Mouse (Mus musculus) lung, embryonic 15.5 days (tissue): ENCODE measurements around the gene Moxd1. TPM values are rescaled to one million over a fixed set of nuclear protein-coding genes. Genes with fewer than 3 reads are reported as not detected.

Source experiments
- ATAC-seq: fragments of 200-750 bp; cut with Nextera tagmentation; 2 replicates; pipeline ENCODE4 v1.8.0; 2017; ENCODE audit warnings: moderate number of reproducible peaks, borderline replicate concordance; ENCODE audit not compliant: low FRiP score, low TSS enrichment; ENCODE audit errors: extremely low read depth
- H3K27ac ChIP-seq: fragments of 300-500 bp; sonication (generic); 2 replicates; pipeline ENCODE4 v1.5.1; 2015; ENCODE audit warnings: moderate library complexity, mild to moderate bottlenecking, inconsistent platforms
- H3K27me3 ChIP-seq: fragments of 300-500 bp; sonication (generic); 2 replicates; pipeline ENCODE4 v1.6.1; 2015; ENCODE audit warnings: inconsistent platforms
- H3K36me3 ChIP-seq: fragments of 300-500 bp; sonication (generic); 2 replicates; pipeline ENCODE4 v1.6.1; 2015; ENCODE audit warnings: inconsistent platforms
- H3K4me1 ChIP-seq: fragments of 300-500 bp; sonication (generic); 2 replicates; pipeline ENCODE4 v1.6.1; 2015; ENCODE audit warnings: inconsistent platforms
- H3K4me2 ChIP-seq: fragments of 300-500 bp; sonication (generic); 2 replicates; pipeline ENCODE4 v1.6.1; 2015; ENCODE audit warnings: inconsistent platforms, mild to moderate bottlenecking, moderate library complexity
- H3K4me3 ChIP-seq: fragments of 300-500 bp; sonication (generic); 2 replicates; pipeline ENCODE4 v1.5.1; 2015; ENCODE audit warnings: mild to moderate bottlenecking, inconsistent platforms
- H3K9ac ChIP-seq: fragments of 300-500 bp; sonication (generic); 2 replicates; pipeline ENCODE4 v1.6.1; 2015; ENCODE audit warnings: inconsistent platforms
- H3K9me3 ChIP-seq: fragments of 300-500 bp; sonication (generic); 2 replicates; pipeline ENCODE4 v1.6.1; 2016; ENCODE audit warnings: inconsistent platforms
- WGBS: fragments of 180-500 bp; shearing (Covaris S2); methylation state at CpG from one replicate; pipeline ENCODE4 v1.1.7; 2015; 5-methylcytosine and 5-hydroxymethylcytosine counted together
- polyA plus RNA-seq: library from polyadenylated mRNA; unstranded; fragments of >200 nt; fragmentation: Nextera tagmentation; extraction: Ambion mirVana; gene quantifications from 2 replicates; pipeline ENCODE4 v1.2.1, GENCODE M21; 2015

The Moxd1 gene
- polyA plus RNA-seq, 1 experiment from 2014 or later: 6.7 TPM

DNA sequence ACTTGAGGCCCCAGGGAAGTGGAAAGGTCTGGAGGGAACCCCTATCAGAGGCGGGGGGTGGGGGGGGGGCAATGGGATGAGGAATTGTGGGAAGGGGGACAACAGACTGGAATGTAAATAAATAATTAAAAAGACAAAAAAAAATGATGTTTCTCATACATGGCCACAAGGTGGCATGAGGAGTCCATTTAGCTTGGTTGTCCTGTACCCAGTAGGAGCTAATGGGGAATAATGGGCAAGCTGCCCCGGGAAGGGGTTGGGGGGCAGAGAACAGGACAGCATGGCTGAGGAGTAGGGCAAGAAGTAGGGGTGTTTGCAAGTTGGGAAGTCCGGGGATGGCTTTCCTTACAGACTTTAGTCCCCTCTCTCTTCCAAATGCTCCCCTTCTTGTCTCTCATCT is 109.5 kb downstream of the Moxd1 start:
- H3K36me3 ChIP-seq: no peaks in the 10 kb centered on the region
- H3K4me2 ChIP-seq: no peak overlapping the region
- H3K9me3 ChIP-seq: no peaks in the 10 kb centered on the region
- H3K4me1 ChIP-seq: no peaks in the 10 kb centered on the region
- WGBS: 48% methylated on average over 3 of the region's 3 CpGs
- no peak overlapping the region for H3K27ac ChIP-seq
- no peaks in the 10 kb centered on the region for H3K27me3 ChIP-seq
- no peak overlapping the region for H3K9ac ChIP-seq
- no peak for ATAC-seq
- H3K4me3 ChIP-seq: no peak overlapping the region

DNA sequence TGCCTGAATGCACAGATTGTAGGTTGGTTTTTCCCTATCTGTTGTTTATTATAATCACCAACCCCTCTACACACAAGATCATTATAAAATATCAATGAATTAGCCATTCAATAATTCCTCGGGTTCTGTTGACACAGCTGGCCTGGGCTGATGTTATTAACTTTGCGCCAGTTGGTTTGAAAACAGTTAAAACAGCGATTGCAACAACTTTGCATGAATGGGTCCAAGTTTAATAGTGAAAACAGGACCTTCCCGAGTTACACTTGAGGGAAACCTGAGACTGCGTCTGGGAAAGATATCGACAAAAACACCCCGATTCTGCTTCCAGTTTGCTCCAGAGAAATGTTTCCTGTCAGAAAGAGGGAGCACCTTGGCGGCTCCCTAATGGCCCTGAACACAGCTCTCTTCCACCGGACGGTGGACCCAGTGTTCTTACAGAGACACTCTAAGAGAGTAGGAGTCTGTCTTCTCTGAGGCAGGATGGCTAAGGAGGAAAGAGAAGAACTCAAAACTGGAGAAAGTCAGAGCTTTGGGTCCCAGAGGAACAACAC is 116.4 kb downstream of the Moxd1 start:
- Histone ChIP-seq H3K27me3 (no peaks in the 10 kb centered on the region), H3K4me3 (no peak overlapping the region), H3K9me3 (no peaks in the 10 kb centered on the region), H3K27ac (no peak overlapping the region), H3K36me3 (no peaks in the 10 kb centered on the region), H3K4me2 (no peak overlapping the region), H3K9ac (no peak overlapping the region), H3K4me1 (peaks cover 10% of the 10 kb centered on the region)
- no peak for ATAC-seq
- WGBS: 78% methylated on average over 10 of the region's 10 CpGs

DNA sequence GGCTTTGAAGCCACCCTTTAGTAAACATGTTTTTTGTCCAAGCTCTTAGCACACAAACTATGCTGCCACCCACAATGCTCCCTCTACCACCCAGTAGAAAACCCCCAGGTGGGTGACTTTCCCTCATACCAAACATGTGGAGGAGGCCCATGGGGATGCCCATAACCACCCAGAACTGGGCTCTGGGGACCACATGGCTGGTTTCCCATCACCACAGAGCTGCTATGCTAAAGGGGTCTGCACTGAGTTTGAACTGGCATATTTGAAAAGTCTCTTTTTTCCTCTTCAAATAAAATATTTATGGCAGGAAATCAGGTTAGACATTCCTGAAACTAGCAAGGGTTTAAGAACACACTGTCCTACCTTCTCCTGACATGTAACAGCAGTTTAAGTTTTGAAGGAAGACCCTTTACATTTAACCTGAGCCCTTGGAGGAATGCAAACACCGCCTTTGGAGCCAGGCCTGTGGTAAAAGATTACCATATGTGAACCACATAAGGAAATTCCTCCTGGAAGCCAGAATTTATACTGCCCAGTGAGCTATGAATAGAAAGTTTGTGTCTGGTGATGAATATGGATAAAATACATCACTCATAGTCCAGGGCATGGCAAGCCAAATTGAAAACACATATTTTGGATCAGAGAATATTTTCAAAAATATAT is 117.4 kb downstream of the Moxd1 start:
- Histone ChIP-seq H3K27me3 (no peaks in the 10 kb centered on the region), H3K27ac (no peak overlapping the region), H3K4me3 (no peak overlapping the region), H3K9ac (no peak overlapping the region), H3K4me1 (peaks cover 10% of the 10 kb centered on the region), H3K9me3 (no peaks in the 10 kb centered on the region), H3K4me2 (no peak overlapping the region), H3K36me3 (no peaks in the 10 kb centered on the region)
- 39% methylated on average over 1 of the region's 1 CpGs for WGBS
- no peak for ATAC-seq

GRCm38 (mm10) chr10:24341214-24341589 is 117.9 kb downstream of the Moxd1 start:
- no peak for ATAC-seq
- Histone ChIP-seq H3K27ac (no peak overlapping the region), H3K36me3 (no peaks in the 10 kb centered on the region), H3K4me1 (peaks cover 10% of the 10 kb centered on the region), H3K4me2 (no peak overlapping the region), H3K9me3 (no peaks in the 10 kb centered on the region), H3K27me3 (no peaks in the 10 kb centered on the region), H3K9ac (no peak overlapping the region), H3K4me3 (no peak overlapping the region)
- WGBS: 68% methylated on average over 6 of the region's 6 CpGs

- H3K4me2 ChIP-seq: no peak overlapping the region
- WGBS: 18% methylated on average over 4 of the region's 4 CpGs
Measured at GRCm38 (mm10) chr10:24343068-24343467, 119.8 kb downstream of the Moxd1 start.

More at GRCm38 (mm10) chr10:24343068-24343467, 119.8 kb downstream of the Moxd1 start:
- no peaks in the 10 kb centered on the region for H3K27me3 ChIP-seq
- H3K9me3 ChIP-seq: no peaks in the 10 kb centered on the region
- no peak for ATAC-seq
- peaks cover 10% of the 10 kb centered on the region for H3K4me1 ChIP-seq
- H3K36me3 ChIP-seq: no peaks in the 10 kb centered on the region
- H3K27ac ChIP-seq: no peak overlapping the region; the same call in 1 of the 2 replicates
- H3K9ac ChIP-seq: no peak overlapping the region
- no peak overlapping the region for H3K4me3 ChIP-seq

Other genes with a start within 250 kb of the Moxd1 start
- gene Taar6, start 237.9 kb upstream of the Moxd1 start, polyA plus RNA-seq: not detected in 2 replicates
- gene Taar7a, start 230.0 kb upstream of the Moxd1 start, polyA plus RNA-seq: not detected in 2 replicates
- gene Taar7b, start 223.6 kb upstream of the Moxd1 start, polyA plus RNA-seq: not detected in 2 replicates
- not detected in 2 replicates for gene Taar7d, start 196.3 kb upstream of the Moxd1 start, polyA plus RNA-seq
- gene Taar7e, start 185.9 kb upstream of the Moxd1 start, polyA plus RNA-seq: not detected in 2 replicates
- gene Taar7f, start 174.0 kb upstream of the Moxd1 start, polyA plus RNA-seq: not detected in 2 replicates
- not detected in 2 replicates for gene Taar8a, start 147.0 kb upstream of the Moxd1 start, polyA plus RNA-seq
- gene Taar8b, start 131.2 kb upstream of the Moxd1 start, polyA plus RNA-seq: not detected in 2 replicates
- gene Taar8c, start 121.6 kb upstream of the Moxd1 start, polyA plus RNA-seq: not detected in 2 replicates
- not detected in 2 replicates for gene Taar9, start 114.0 kb upstream of the Moxd1 start, polyA plus RNA-seq
- gene Stx7, start 74.2 kb upstream of the Moxd1 start, polyA plus RNA-seq: 77.3 and 87.4 TPM in 2 replicates